Mouse (Mus musculus) myocyte (in vitro differentiated cells): ENCODE data around the gene Itga11. TPM values are rescaled to one million over a fixed set of nuclear protein-coding genes. Genes with fewer than 3 reads are reported as not detected.
"Not testable (repeated sequence)": the region's sequence is repeated elsewhere in the genome, so short reads cannot be mapped to it uniquely, and the experiment has no call there.

Experiments used
- H3K27me3 ChIP-seq: one replicate; pipeline ENCODE4 v1.6.1; 2011; ENCODE audit not compliant: control insufficient read depth, insufficient read depth, insufficient read length
- H3K36me3 ChIP-seq: one replicate; pipeline ENCODE4 v1.6.1; 2011; ENCODE audit not compliant: control insufficient read depth, insufficient read depth
- H3K4me2 ChIP-seq: one replicate; pipeline ENCODE4 v1.6.1; 2011; ENCODE audit warnings: low read depth, control low read depth
- H3K4me3 ChIP-seq: one replicate; pipeline ENCODE4 v1.5.1; 2011; ENCODE audit warnings: mild to moderate bottlenecking, control low read depth, moderate library complexity
- H3K79me2 ChIP-seq: one replicate; pipeline ENCODE4 v1.6.1; 2011; ENCODE audit not compliant: control insufficient read depth, insufficient read depth
- H3ac ChIP-seq: one replicate; pipeline ENCODE4 v1.6.1; 2011; ENCODE audit not compliant: control insufficient read depth, insufficient read length
- CEBPB ChIP-seq: IDR thresholded peaks from 2 replicates; pipeline ENCODE4 v1.6.1; 2011; ENCODE audit warnings: mild to moderate bottlenecking, moderate library complexity; ENCODE audit not compliant: poor library complexity, insufficient read depth, severe bottlenecking
- E2F4 ChIP-seq: IDR thresholded peaks from one replicate; pipeline ENCODE4 v1.6.1; 2011; ENCODE audit warnings: mild to moderate bottlenecking, control low read depth, moderate library complexity; ENCODE audit not compliant: insufficient read depth
- MAX ChIP-seq: IDR thresholded peaks from one replicate; pipeline ENCODE4 v1.6.1; 2011; ENCODE audit warnings: low read depth, mild to moderate bottlenecking, control low read depth
- MYOD1 ChIP-seq, 3 experiments: IDR thresholded peaks; one replicate each; pipeline ENCODE4 v1.6.1; 2011; ENCODE audit warnings: control low read depth in 2 of 3, low read depth in 2 of 3, mild to moderate bottlenecking in 2 of 3, moderate library complexity in 1 of 3; ENCODE audit not compliant: insufficient read length in 2 of 3, control insufficient read depth in 1 of 3
- MYOG ChIP-seq, 3 experiments: IDR thresholded peaks; one replicate each; pipeline ENCODE4 v1.6.1; 2011; ENCODE audit warnings: control low read depth in 2 of 3, low read depth in 2 of 3, mild to moderate bottlenecking in 2 of 3; ENCODE audit not compliant: insufficient read length in 2 of 3, control insufficient read depth in 1 of 3, insufficient read depth in 1 of 3
- POLR2A ChIP-seq: IDR thresholded peaks from one replicate; pipeline ENCODE4 v1.6.1; 2011; ENCODE audit warnings: low read depth, mild to moderate bottlenecking, control low read depth, moderate library complexity; ENCODE audit not compliant: insufficient read length
- POLR2AphosphoS2 ChIP-seq: IDR thresholded peaks from one replicate; pipeline ENCODE4 v1.6.1; 2011; ENCODE audit warnings: low read depth, control low read depth; ENCODE audit not compliant: insufficient read length
- REST ChIP-seq: IDR thresholded peaks from one replicate; pipeline ENCODE4 v1.6.1; 2011; ENCODE audit warnings: mild to moderate bottlenecking, control low read depth, moderate library complexity; ENCODE audit not compliant: insufficient read depth, insufficient read length
- SRF ChIP-seq: IDR thresholded peaks from one replicate; pipeline ENCODE4 v1.6.1; 2011; ENCODE audit warnings: low read depth; ENCODE audit not compliant: control insufficient read depth, insufficient read length
- TCF12 ChIP-seq: IDR thresholded peaks from one replicate; pipeline ENCODE4 v1.6.1; 2011; ENCODE audit warnings: mild to moderate bottlenecking, control low read depth; ENCODE audit not compliant: poor library complexity, insufficient read depth, severe bottlenecking
- TCF3 ChIP-seq: IDR thresholded peaks from one replicate; pipeline ENCODE4 v1.6.1; 2011; ENCODE audit warnings: low read depth, control low read depth; ENCODE audit not compliant: insufficient read length
- USF1 ChIP-seq: IDR thresholded peaks from one replicate; pipeline ENCODE4 v1.6.1; 2011; ENCODE audit warnings: low read depth, mild to moderate bottlenecking, control low read depth, moderate library complexity
- polyA plus RNA-seq: library from polyadenylated mRNA; unstranded; fragments of >200 nt; fragmentation: generic; extraction: Trizol; gene quantifications from one replicate; pipeline ENCODE4 v1.2.1, GENCODE M21; 2012; ENCODE audit warnings: missing spikeins

Gene Itga11
- polyA plus RNA-seq, 1 experiment: 0.54 TPM

DNA sequence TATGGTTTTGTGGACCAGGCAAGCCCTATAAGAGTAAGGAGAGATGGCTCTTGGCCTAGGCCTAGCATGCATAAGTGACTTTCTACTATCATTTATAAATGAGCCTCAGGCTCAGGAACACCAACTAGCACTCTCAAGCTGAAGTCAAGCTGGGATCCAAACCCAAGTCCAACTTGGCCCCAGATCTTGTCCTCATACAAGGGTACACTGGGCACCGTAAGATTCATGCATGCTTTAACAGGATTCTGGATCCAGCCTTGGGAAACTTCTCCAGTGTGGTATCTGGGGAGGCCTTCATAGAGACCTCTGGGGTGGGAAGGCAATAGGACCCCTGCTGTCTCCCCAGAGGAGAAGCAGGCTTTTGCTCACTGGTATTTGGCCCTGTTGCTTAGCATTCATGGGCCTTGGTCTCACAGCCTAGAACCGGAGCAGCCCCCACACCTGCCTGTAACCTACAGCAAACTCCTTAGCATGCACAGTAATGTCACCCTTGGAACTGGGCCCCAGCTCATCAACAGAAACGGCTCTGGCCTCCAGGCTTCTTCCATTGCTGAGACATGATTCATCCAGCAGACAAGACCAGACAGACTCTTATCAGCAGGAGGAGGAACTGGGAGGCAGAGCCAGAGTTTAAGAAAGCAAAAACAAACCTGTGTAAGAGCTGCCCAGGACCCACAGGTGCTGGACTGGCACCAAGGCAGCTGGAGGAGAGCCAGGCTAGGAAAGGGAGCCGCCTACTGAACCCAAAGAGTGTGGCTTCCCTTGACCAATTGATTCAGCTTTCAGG lies 140.4 kb downstream of the Itga11 start:
- Histone ChIP-seq H3K79me2 (no peaks in the 10 kb centered on the region), H3K4me2 (peak overlapping the region; percentile 53), H3K27me3 (no peaks in the 10 kb centered on the region), H3K4me3 (no peak overlapping the region), H3ac (no peak overlapping the region), H3K36me3 (no peaks in the 10 kb centered on the region)
- no peak for TF ChIP-seq SRF
- peak in 1 of 3 experiments; percentile 7 for TF ChIP-seq MYOD1 (IDR thresholded peaks at IDR 0.05; ENCODE audit: control insufficient read depth in 1 of 3, insufficient read length in 2 of 3, low read depth in 2 of 3)
- peak in 1 of 3 experiments; percentile 34 for TF ChIP-seq MYOG (IDR thresholded peaks at IDR 0.05; ENCODE audit: control insufficient read depth in 1 of 3, insufficient read depth in 1 of 3, insufficient read length in 2 of 3, low read depth in 2 of 3)

DNA sequence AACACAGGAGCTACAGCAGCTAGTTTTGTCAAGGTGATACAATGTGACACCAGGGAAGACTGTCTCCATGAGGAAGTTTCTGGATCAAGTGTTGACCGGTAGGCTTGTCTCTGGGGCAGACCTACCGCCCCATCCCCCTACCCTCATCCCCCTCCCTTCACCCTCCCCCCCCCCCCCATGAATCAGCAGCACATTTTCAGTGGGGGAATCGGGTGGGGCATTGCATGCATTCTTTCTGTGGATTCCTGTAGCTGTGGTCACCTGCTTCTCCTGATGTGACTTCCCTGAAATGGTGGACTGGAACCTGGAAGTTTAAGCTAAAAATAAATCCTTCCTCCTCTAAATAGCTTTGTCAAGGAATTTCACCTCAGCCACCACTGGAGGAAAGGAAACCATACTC lies 141.9 kb downstream of the Itga11 start:
- TF ChIP-seq TCF12 (no peak), MYOD1 (IDR thresholded peaks at IDR 0.05; ENCODE audit: control insufficient read depth in 1 of 3, insufficient read length in 2 of 3, low read depth in 2 of 3) (no peak), TCF3 (no peak), USF1 (no peak), POLR2A (no peak), SRF (no peak), REST (no peak), POLR2AphosphoS2 (no peak), MYOG (IDR thresholded peaks at IDR 0.05; ENCODE audit: control insufficient read depth in 1 of 3, insufficient read depth in 1 of 3, insufficient read length in 2 of 3, low read depth in 2 of 3) (no peak), CEBPB (no peak), MAX (no peak), E2F4 (no peak)

GRCm38 (mm10) chr9:62819910-62820309 lies 142.3 kb downstream of the Itga11 start:
- H3K4me3 ChIP-seq, H3K4me2 ChIP-seq, H3K79me2 ChIP-seq, H3ac ChIP-seq, H3K36me3 ChIP-seq, H3K27me3 ChIP-seq: not testable (repeated sequence)

More for the DNA sequence above, 141.9 kb downstream of the Itga11 start:
- no peak overlapping the region for H3ac ChIP-seq
- no peaks in the 10 kb centered on the region for H3K36me3 ChIP-seq
- no peak overlapping the region for H3K4me3 ChIP-seq
- H3K27me3 ChIP-seq: no peaks in the 10 kb centered on the region
- H3K79me2 ChIP-seq: no peaks in the 10 kb centered on the region
- H3K4me2 ChIP-seq: no peak overlapping the region

DNA sequence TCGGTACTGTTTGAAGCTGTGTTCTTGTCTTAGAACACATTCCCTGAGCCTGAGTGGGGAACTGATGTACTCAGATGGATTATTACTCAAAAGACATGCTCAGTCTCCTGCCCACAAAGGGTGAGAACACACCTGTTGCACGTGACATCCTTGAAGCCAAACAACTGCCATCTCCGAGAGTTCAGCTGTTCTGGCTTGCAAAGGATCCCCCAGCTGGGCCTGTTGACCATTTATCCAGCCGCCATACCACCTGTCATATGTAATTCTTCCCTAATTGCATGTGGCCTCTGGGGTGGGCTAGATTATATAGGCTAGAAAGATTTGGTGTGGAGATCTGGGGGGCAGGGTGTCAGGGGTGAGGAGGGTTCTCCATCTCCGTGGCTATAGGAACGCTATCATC lies 143.2 kb downstream of the Itga11 start:
- Histone ChIP-seq H3K36me3 (no peaks in the 10 kb centered on the region), H3K4me2 (no peak overlapping the region), H3K4me3 (no peak overlapping the region), H3K27me3 (no peaks in the 10 kb centered on the region), H3K79me2 (no peaks in the 10 kb centered on the region), H3ac (no peak overlapping the region)
- TF ChIP-seq MYOG (IDR thresholded peaks at IDR 0.05; ENCODE audit: control insufficient read depth in 1 of 3, insufficient read depth in 1 of 3, insufficient read length in 2 of 3, low read depth in 2 of 3) (peak; percentile 73 to 97 (median 87)), POLR2A (no peak), REST (no peak), USF1 (no peak), TCF3 (peak; percentile 82), MYOD1 (IDR thresholded peaks at IDR 0.05; ENCODE audit: control insufficient read depth in 1 of 3, insufficient read length in 2 of 3, low read depth in 2 of 3) (peak; percentile 87 to 99 (median 94)), MAX (no peak), E2F4 (no peak), CEBPB (no peak), TCF12 (peak; percentile 90)

DNA sequence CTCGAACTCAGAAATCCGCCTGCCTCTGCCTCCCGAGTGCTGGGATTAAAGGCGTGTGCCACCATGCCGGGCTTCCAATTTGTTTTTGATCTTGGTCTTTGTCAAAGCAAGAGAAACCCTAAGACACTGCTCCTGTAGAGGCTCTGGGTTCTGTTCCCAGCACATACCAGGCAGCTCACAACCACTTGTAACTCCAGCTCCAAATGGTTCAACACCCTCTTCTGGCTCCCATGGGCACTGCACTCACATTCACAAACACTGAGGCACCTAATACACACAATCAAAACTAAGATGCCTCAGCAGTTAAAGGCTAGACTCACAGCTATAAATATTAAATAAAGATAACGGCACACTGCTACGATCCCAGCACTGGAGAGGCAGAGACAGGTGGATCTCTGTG lies 144.2 kb downstream of the Itga11 start:
- Histone ChIP-seq H3K27me3 (no peaks in the 10 kb centered on the region), H3K4me3 (no peak overlapping the region), H3K79me2 (no peaks in the 10 kb centered on the region), H3ac (no peak overlapping the region), H3K4me2 (no peak overlapping the region), H3K36me3 (no peaks in the 10 kb centered on the region)
- TF ChIP-seq POLR2AphosphoS2 (no peak), REST (no peak), SRF (no peak), TCF12 (no peak), E2F4 (no peak), USF1 (no peak), MAX (no peak), TCF3 (no peak), MYOD1 (IDR thresholded peaks at IDR 0.05; ENCODE audit: control insufficient read depth in 1 of 3, insufficient read length in 2 of 3, low read depth in 2 of 3) (no peak), CEBPB (no peak), POLR2A (no peak), MYOG (IDR thresholded peaks at IDR 0.05; ENCODE audit: control insufficient read depth in 1 of 3, insufficient read depth in 1 of 3, insufficient read length in 2 of 3, low read depth in 2 of 3) (no peak)
